Mouse (Mus musculus): ENCODE measurements around the gene Defb38. TPM values are rescaled to one million over a fixed set of nuclear protein-coding genes. Genes with fewer than 3 reads are reported as not detected.

Defb38 gene
- not detected in 2 replicates for polyA plus RNA-seq (2016; fragmentation: Nextera tagmentation; extraction: Ambion mirVana)

- no peak within 1 kb of the TSS for H3K27ac ChIP-seq
- DNase-seq (ENCODE audit: low spot score) = no peak
- H3K9me3 ChIP-seq (replicated peaks) = no peaks in the 10 kb centered on the region
- H3K4me3 ChIP-seq = no peak within 1 kb of the TSS
- H3K36me3 ChIP-seq = no peaks in the 10 kb centered on the region
- 90% methylated on average over 1 of the region's 1 CpGs for WGBS
- no peaks in the 10 kb centered on the region for H3K4me1 ChIP-seq
- H3K27me3 ChIP-seq (ENCODE audit: low read depth, poor library complexity, severe bottlenecking) = no peaks in the 10 kb centered on the region
These were observed at the start of gene Defb38 for GRCm38 (mm10) chr8:19026466-19026865. Gene Defb38 (minus strand): TSS chr8:19026566.

GRCm38 (mm10) chr8:19066013-19066412 lies 39.6 kb upstream of the Defb38 start:
- 73% methylated on average over 2 of the region's 2 CpGs for WGBS
- H3K4me3 ChIP-seq = no peak overlapping the region
- no peaks in the 10 kb centered on the region for H3K36me3 ChIP-seq
- H3K9me3 ChIP-seq (replicated peaks) = peaks cover 3% of the 10 kb centered on the region; the same call in 1 of the 2 replicates
- H3K4me1 ChIP-seq = no peaks in the 10 kb centered on the region
- DNase-seq (ENCODE audit: low spot score) = no peak
- no peak overlapping the region for H3K27ac ChIP-seq
- no peaks in the 10 kb centered on the region for H3K27me3 ChIP-seq (ENCODE audit: low read depth, poor library complexity, severe bottlenecking)

- H3K9me3 ChIP-seq (replicated peaks) = peaks cover 3% of the 10 kb centered on the region; the same call in 1 of the 2 replicates
- no peak for DNase-seq (ENCODE audit: low spot score)
- no peaks in the 10 kb centered on the region for H3K4me1 ChIP-seq
- WGBS = 79% methylated on average over 1 of the region's 1 CpGs
- H3K36me3 ChIP-seq = no peaks in the 10 kb centered on the region
- no peaks in the 10 kb centered on the region for H3K27me3 ChIP-seq (ENCODE audit: low read depth, poor library complexity, severe bottlenecking)
- H3K27ac ChIP-seq = no peak within 1 kb of the TSS
- no peak within 1 kb of the TSS for H3K4me3 ChIP-seq
These were observed 38.3 kb upstream of the Defb38 start, which contains the start of gene Defb39 for GRCm38 (mm10) chr8:19064710-19065109. Gene Defb39 (minus strand): TSS chr8:19064810.

DNA sequence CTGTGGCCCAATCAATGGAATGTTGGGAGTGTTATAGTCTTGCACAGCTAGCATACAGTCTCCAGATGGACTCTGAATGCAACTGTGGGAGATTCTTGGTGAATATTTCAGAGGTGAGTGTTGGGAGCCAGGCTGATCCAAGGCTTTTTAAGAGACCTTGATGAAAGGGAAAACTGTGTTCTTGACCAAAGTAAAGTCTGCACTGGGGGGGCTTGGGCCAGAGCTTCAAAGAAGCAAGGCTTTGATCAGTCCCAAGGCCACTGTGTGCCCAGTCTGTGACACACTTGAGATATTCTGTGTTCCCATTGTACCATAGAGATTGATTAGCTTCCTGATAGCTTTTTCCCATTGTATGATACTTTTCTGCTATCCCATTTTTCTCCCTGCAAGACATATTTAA lies 36.5 kb upstream of the Defb38 start:
- peaks cover 3% of the 10 kb centered on the region; the same call in 1 of the 2 replicates for H3K9me3 ChIP-seq (replicated peaks)
- no peaks in the 10 kb centered on the region for H3K36me3 ChIP-seq
- no peaks in the 10 kb centered on the region for H3K27me3 ChIP-seq (ENCODE audit: low read depth, poor library complexity, severe bottlenecking)
- H3K27ac ChIP-seq = no peak overlapping the region
- H3K4me1 ChIP-seq = no peaks in the 10 kb centered on the region
- no peak overlapping the region for H3K4me3 ChIP-seq
- no peak for DNase-seq (ENCODE audit: low spot score)

DNA sequence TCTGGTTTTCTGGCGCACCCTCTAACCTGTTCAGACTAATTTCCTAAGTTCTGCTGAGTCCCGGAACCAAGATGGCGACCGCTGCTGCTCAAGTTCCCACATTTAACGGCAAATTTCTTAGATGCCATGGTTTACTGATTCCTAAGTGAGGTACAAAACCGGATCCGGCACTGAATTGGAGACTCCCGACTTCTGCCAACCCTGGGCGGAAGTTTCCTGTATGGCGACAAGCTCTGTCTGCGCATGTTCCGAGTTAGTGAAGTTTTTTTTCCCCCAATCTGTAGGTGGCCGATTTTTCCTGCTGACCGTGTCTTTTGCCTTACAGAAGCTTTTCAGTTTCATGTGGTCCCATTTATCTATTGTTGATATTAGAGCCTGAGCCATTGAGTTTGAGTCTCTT lies 18.9 kb upstream of the Defb38 start:
- no peaks in the 10 kb centered on the region for H3K9me3 ChIP-seq (replicated peaks)
- H3K27me3 ChIP-seq (ENCODE audit: low read depth, poor library complexity, severe bottlenecking) = no peaks in the 10 kb centered on the region
- WGBS = 94% methylated on average over 14 of the region's 14 CpGs
- no peaks in the 10 kb centered on the region for H3K36me3 ChIP-seq
- H3K4me3 ChIP-seq = no peak overlapping the region
- no peak overlapping the region for H3K27ac ChIP-seq
- H3K4me1 ChIP-seq = no peaks in the 10 kb centered on the region
- DNase-seq (ENCODE audit: low spot score) = no peak

Other genes starting within 250 kb of the Defb38 start
- not detected in 2 replicates for gene Defb40, start 48.3 kb downstream of the Defb38 start, polyA plus RNA-seq (2016; fragmentation: Nextera tagmentation; extraction: Ambion mirVana)
- not detected in 2 replicates for gene Defb37, start 35.5 kb downstream of the Defb38 start, polyA plus RNA-seq (2016; fragmentation: Nextera tagmentation; extraction: Ambion mirVana)
- gene Defb39, start 38.2 kb upstream of the Defb38 start, polyA plus RNA-seq (2016; fragmentation: Nextera tagmentation; extraction: Ambion mirVana) = not detected in 2 replicates
- gene Defb12, start 88.3 kb upstream of the Defb38 start, polyA plus RNA-seq (2016; fragmentation: Nextera tagmentation; extraction: Ambion mirVana) = not detected in 2 replicates
- not detected in 2 replicates for gene Defb34, start 97.2 kb upstream of the Defb38 start, polyA plus RNA-seq (2016; fragmentation: Nextera tagmentation; extraction: Ambion mirVana)
- not detected in 2 replicates for gene Gm45826, start 114.2 kb upstream of the Defb38 start, polyA plus RNA-seq (2016; fragmentation: Nextera tagmentation; extraction: Ambion mirVana)
- not detected in 2 replicates for gene Defb14, start 167.8 kb upstream of the Defb38 start, polyA plus RNA-seq (2016; fragmentation: Nextera tagmentation; extraction: Ambion mirVana)
- gene Defb4, start 172.1 kb upstream of the Defb38 start, polyA plus RNA-seq (2016; fragmentation: Nextera tagmentation; extraction: Ambion mirVana) = not detected in 2 replicates
- not detected in 2 replicates for gene Defb6, start 198.9 kb upstream of the Defb38 start, polyA plus RNA-seq (2016; fragmentation: Nextera tagmentation; extraction: Ambion mirVana)
- not detected in 2 replicates for gene Defb46, start 213.3 kb upstream of the Defb38 start, polyA plus RNA-seq (2016; fragmentation: Nextera tagmentation; extraction: Ambion mirVana)
- gene Defb5, start 221.0 kb upstream of the Defb38 start, polyA plus RNA-seq (2016; fragmentation: Nextera tagmentation; extraction: Ambion mirVana) = not detected in 2 replicates

Measured in limb, embryonic 10.5 days (tissue).